Mouse (Mus musculus) neural tube, embryonic 10.5 days (tissue): Measurements from ENCODE around the gene Gp1ba.

Experiments
- DNase-seq: peaks from one replicate; pipeline ENCODE4 v3.0.0-alpha.2; 2017; ENCODE audit warnings: low spot score; ENCODE audit errors: extremely low spot score

Gp1ba gene

DNA sequence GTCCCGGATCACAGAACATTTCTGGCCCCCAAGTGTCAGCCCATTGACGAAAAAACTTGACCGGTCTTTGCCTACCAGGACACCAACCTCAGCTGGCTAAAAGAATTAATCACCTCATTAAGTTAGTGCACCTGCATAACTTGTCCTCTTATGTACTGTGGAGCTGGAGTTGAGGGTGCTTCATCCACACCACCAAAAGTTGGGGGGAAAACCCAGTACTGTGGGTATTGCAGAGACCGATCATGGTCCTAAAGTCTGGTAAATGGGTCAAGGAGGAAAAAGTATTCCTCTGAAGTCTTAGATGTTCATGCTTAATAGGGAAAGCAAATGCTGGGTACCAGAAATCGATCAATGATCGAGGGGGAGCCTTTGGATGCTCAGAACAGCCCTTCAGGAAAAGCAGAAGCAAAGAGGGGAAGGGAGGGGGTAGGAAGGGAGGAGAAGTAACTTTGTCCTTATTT lies 14.0 kb downstream of the Gp1ba start:
- DNase-seq: no peak

- DNase-seq: peak; percentile 84
These were observed 14.6 kb downstream of the Gp1ba start for GRCm38 (mm10) chr11:70653345-70654197.

DNA sequence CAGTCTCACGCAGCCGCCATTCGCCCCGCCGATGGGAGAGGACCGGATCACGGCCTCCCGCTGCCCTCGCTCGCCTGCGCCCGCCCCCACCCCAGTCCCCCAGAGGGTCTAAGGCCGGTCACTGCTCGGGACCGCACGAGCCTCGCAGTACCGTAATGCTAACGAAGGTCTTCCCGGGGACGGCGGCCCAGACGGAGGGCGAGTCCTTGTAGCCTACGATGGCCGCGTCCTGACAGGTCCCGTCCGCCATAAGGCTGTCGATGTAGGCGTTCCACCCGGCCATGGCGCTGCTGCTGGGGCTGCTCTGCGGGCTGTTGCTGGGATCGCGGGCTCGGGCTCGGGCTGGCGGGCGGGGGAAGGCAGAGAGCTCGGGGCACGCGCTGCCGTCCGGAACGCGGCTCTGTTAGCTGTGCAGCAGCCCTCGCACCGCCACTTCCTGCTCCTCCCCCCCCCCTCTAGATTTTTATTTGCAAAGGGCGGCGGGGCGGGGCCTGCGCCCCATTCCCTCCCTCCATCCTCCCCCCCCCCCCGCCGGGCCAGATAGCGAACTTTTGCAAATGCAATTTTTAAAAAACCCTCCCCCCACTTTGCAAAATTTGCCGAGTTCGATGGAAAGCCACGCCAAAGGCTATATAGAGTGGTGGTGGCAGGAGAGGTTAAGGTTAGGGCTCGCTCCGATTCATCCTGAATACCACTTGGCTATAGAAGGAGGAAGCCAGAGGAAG lies 15.4 kb downstream of the Gp1ba start, which contains the start of gene Pfn1:
Gene Pfn1 (minus strand): TSS at position 447 of the 725 bp plus-strand sequence.
- peak; percentile 80 for DNase-seq

DNA sequence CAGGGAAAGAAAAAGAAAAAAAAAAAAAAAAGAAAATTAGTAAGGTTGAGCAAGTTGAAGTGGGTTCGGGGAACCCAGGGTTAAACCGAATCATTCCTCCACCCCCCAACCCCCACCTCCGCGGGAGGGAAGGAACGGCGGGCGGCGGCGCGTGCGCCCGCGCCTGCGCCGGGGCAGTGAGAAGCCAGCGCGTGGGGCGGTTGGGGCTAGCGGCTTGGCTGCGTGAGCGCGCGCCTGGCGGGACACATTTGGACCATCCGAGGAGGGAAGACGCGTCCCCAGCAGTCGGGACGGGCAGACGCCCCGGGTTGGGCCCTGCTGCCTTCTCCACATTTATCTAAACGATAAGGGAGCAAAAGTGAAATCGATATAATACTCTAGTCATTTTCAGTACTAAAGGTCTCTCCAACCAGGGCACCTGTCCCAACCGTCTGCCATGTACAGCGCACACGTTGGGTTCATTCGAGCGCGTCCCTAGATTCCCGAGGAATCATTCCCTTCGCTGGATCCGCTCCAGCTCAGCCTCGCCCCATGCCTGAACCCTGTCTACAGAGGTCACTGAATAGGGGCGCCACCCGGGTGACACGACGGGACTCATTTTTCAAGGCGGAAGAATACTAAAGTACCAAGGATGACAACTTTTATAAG lies 16.1 kb downstream of the Gp1ba start:
- DNase-seq: peak; percentile 84

GRCm38 (mm10) chr11:70655571-70656455 lies 16.9 kb downstream of the Gp1ba start:
- peak; percentile 80 for DNase-seq

- DNase-seq: peak; percentile 74
These were observed 17.6 kb downstream of the Gp1ba start for GRCm38 (mm10) chr11:70656456-70656927.

- DNase-seq: no peak
These were observed 18.0 kb downstream of the Gp1ba start, which contains the start of gene Eno3 for GRCm38 (mm10) chr11:70656964-70657363. Eno3 (plus strand) TSS chr11:70657202.

DNA sequence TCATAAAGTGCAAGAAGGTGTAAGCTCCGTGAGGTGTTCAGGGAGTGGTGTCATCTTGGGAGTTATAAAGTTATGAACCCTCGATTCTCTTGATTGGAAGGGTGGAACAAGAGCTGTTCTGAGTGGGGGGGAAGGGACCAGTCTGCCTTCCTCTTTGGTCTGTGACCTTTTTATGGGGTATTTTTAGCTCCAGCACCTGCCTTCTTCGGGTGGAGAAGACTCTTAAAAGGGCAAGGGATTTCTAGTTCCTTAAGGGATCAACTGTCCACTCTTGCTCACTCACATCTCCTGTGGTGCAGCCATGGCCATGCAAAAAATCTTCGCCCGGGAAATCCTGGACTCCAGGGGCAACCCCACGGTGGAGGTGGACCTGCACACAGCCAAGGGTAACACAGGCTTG lies 18.7 kb downstream of the Gp1ba start:
- DNase-seq: no peak

DNA sequence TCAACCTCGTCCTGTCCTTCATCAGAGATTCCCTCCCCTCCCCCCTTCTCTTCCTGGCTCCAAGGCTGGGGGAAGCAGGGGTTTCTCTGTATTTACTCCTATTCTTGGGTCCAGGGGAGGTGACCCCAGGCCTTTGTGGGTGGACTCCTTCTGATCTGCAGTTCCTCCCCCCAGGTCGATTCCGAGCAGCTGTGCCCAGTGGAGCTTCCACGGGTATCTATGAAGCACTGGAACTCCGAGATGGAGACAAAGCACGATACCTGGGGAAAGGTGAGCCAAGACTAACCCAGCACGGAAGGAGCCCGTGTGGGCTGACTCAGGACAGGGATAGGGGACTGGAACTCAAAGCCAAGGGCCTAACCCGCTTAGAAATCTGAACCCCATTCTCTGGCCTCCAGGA lies 19.1 kb downstream of the Gp1ba start:
- no peak for DNase-seq

GRCm38 (mm10) chr11:70658521-70658920 lies 19.6 kb downstream of the Gp1ba start:
- DNase-seq: no peak

DNA sequence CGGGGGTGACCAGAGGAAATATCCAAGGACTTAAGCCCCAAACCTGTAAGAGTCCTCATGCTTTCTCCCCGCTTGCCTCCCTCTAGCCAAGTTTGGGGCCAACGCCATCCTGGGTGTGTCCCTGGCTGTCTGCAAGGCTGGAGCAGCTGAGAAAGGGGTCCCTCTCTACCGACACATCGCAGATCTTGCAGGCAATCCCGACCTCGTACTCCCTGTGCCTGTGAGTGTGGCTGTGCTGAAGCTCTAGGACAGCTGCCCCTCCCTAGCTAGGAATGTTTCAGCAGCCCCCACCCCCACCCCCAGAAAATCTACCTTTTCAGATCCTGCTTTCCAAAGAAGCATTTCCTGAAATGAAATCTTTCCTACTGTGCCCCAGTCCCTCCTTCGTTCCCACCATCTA lies 20.0 kb downstream of the Gp1ba start:
- no peak for DNase-seq

DNA sequence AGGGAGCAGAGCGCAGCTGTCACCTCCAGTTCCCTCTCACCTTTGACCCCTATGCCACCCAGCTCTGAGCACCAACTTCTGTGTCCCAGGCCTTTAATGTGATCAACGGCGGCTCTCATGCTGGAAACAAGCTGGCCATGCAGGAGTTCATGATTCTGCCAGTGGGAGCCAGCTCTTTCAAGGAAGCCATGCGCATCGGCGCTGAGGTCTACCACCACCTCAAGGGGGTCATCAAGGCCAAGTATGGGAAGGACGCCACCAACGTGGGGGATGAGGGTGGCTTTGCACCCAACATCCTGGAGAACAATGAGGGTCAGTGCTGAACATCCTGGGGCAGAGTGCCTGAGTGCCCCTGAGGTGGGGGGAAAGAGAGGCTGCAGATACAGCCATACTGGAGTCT lies 21.6 kb downstream of the Gp1ba start:
- DNase-seq: no peak

DNA sequence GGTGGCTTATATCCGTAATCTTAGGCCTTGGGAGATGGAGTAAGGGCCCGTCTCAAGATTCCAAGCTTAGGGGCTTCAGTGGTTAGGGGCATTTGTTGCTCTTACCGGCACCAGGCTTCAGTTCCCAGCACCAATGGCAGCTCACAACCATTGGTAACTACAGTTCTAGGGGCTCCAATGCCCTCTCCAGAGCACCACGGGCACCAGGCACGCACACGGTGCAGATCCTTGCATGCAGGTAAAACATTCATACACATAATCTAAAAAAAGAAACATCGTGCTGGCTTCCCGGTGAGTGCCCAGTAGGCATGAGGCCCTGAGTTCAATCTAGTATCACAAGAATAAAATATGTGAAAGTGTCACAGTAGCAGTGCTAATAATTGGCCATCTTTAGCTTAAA lies 24.2 kb downstream of the Gp1ba start:
- no peak for DNase-seq

GRCm38 (mm10) chr11:70663957-70664356 lies 25.0 kb downstream of the Gp1ba start:
- DNase-seq: no peak

DNA sequence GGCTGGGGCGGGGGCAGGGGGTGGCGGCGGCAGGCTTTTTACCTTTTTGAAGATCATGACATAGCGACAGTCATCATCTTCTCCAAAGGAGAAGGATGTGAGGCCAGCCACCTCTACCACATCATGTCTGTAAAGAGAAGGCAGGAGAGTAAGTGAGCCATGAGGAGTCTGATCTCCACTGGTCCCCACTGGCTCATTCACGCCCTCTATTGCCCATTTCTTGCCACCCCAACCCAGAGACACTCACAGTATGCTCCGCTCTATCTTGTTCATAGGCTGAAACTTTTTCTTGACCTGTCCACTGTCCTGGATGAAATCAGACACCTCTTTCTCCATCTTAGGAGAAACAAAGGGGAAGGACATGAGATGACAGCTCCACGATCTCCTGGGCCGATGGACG lies 25.8 kb downstream of the Gp1ba start:
- no peak for DNase-seq

DNA sequence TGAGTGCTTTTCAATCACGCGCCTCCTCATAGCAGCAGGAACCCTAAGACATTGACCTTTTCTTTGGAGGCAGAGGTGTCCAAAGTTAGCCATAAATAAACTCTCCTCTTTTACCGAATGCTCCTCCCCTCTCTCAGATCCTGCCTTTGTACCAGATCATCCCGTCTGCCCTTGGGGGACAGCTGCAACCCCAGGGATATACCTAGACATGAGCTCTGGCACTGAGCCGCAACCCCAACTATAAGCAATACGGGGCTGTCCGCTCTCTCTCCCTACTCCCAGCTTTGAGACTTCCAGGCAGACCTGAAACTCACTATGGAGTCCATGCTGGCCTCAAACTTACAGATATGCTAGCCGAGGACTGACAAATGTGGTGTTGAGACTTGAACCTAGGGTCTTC lies 27.8 kb downstream of the Gp1ba start:
- no peak for DNase-seq

DNA sequence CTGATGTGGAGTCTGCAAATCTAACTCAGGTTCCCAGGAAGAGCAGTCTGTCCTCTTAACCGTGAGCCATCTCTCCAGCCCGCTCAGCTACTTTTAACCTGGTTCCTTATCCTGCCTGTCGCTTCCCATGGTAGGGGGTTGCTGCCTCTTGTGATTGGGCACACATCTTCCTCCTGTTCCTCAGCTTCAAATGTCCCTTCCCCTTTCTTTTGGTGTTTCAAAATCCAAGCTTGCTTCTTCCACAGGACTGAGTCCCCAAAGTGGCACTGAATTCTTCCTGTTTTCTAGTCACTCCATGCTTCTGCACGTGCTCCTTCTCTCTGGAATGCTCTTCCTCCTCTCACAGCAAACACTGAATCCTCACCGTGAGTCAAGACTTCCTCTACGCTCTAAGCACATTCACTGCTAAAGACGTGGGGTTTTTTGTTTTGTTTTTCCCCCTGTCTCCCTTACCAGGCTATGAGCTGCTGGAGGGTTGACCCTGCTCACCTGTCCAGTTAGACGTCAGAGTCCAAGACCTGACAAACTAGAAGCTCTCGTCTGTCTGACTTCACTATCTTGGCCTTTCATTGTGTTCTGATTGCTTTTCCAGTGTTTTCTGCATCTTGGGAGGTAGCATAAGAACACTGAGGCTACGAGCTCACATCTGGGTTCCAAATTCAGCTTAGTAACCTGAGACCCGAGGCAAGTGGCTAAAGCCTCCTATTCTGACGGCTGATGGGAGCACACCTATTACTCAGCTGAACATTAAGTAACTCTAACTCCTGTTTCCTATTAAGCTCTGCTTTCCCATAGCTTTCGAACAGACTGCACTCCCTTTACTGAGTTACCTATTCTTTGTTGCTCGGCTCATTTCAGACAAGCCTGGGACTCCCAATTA lies 28.6 kb downstream of the Gp1ba start:
- no peak for DNase-seq

GRCm38 (mm10) chr11:70668335-70668770 lies 29.4 kb downstream of the Gp1ba start:
- DNase-seq: no peak

GRCm38 (mm10) chr11:70668771-70669505 lies 30.0 kb downstream of the Gp1ba start, which contains the start of gene Spag7:
Spag7 (minus strand) TSS chr11:70669416.
- peak; percentile 96 for DNase-seq
